Mouse (Mus musculus) kidney, adult 11 months (tissue): ENCODE data around the gene Plekho2.

Experiments used
- DNase-seq: peaks from one replicate; pipeline ENCODE4 v3.0.0; 2022

Gene Plekho2

DNA sequence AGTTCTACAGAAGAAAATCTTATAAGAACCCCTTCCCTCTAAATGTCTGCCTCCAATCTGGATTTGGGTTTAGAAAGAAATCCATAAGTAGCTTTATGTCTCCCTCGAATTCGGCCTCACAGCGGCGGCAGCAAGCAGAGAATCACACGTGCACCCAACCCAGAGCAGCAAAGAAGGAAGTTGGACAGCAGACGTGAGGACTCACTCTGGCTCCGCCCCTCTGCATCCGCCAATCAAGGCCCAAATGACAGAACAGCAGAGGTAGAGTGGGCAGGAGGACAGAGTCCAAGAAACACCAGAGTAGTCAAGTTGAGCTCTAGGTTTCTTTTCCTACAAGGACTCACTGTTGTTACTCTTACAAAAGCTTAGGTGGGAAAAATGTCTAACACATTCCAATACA lies 3.2 kb upstream of the Plekho2 start:
- DNase-seq, result peak; percentile 74

DNA sequence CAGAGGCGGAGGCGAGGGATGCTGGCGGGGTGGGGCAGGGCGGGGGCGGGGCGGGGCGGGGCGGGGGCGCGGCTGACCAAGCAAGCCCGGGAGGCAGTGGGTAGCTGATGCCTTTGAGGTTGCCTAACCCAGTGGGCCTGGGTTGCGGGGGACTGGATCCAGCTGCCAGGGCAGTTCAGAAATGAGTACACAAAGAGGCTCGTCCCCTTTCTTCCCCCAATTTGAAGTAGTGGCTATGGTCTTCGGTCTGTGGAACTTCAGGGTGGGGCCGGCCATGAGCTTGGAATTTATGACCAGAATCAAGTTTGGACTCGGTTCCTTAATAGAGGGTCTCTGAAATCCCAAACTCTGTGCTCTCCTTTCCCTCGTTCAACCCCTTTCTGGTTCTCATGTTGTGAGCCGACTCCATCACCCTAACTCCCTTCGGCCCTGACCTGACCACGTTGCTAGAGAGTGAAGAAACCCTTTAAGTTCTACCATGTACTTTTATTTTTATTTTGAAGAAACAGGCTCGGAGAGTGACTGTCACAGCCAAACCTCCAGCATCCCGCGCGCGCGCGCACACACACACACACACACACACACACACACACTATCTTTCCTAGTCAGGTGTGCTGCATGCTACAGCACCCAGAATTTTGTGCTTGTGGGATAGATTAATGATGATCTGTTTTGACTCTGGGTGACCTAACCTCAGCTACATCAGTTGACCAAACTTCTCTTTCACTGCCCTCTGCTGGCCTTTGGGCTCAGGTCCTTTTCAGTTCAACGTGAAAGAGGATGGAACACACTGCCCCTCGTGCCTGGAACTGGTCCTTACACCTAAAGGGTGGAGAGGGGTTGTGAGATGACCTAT lies 789 bp upstream of the Plekho2 start:
- peak; percentile 85 for DNase-seq

DNA sequence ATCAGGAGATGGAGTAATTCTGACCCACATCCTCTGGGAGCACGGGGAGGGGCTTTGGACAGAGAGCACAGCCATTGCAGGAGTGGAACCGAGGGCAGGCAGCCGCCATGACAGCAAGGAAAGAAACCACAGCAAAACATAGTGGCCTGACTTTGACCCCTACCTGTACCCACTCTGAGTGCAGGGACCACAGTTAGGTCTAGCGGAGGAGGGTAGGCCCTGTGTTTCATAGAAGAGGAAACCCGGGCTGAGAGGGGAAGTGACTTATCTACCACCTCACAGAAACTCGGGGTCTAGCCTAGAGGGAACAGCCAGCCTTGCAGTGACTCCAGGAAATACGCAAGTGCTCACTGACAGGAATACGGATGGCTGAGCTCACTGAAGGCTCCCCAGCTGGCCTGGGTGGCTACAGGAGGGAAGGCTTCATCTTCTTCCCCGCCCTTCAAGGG lies 1.0 kb downstream of the Plekho2 start:
- DNase-seq, result peak; percentile 58

DNA sequence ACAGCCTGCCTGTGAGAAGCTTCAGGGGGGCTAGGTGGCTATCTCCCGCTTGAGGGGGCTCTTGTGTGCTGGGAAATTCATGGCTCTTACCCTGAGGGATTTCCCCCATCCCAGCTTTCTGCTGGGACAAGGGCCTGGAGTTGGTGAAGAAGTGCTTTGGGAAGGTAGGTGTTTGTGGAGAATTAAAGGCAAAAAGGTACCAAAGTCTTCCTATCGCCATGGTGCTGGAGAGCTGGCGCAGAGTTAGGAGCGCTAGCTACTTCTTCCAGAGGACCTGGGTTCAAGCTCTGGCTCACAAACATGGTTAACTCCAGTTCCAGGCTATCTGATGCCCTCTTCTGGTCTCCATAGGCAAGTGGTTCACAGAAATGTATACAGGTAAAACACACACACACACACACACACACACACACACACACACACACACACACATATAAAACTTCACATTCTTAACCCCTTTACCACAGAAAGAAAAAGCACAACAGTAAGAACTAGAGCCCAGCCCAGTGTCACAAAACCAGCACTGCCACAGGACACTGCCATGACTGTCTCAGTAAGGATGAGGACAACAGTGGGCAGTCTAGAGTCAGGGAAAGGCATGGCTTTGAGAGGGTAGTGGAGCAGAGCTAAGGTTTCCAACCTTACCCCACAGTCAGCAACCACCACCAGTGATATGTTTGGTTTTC lies 2.2 kb downstream of the Plekho2 start:
- no peak for DNase-seq

DNA sequence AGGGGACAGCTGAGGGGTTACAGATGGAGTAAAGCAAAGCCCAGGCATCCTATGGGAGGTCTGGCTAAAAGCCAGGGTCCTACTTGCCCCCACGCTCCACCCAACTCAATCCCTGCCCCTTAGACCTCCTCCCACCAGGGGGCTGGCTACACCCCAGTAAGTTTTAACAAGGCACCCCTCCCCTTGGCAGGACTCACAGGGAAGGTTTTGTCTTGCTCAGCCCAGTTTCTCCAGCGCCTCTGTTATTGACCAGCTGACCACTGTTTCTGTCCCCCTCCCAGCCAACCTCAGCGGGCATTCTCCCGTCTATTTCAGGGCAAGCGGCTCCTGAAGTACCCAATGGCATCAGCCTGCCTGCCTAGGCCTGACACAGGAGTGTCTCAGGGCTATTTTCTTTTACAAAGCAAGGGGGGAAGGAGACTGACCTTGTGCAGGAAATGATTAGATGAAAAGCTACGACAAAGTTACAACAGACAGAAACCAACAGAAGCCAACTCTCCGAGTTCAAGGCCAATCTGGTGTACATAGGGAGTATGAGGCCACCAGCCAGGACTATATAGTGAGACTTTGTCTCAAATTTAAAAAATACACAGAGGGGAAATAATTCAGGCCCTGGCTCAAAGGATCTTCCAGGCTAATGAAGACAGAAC lies 2.9 kb downstream of the Plekho2 start:
- DNase-seq, result no peak

DNA sequence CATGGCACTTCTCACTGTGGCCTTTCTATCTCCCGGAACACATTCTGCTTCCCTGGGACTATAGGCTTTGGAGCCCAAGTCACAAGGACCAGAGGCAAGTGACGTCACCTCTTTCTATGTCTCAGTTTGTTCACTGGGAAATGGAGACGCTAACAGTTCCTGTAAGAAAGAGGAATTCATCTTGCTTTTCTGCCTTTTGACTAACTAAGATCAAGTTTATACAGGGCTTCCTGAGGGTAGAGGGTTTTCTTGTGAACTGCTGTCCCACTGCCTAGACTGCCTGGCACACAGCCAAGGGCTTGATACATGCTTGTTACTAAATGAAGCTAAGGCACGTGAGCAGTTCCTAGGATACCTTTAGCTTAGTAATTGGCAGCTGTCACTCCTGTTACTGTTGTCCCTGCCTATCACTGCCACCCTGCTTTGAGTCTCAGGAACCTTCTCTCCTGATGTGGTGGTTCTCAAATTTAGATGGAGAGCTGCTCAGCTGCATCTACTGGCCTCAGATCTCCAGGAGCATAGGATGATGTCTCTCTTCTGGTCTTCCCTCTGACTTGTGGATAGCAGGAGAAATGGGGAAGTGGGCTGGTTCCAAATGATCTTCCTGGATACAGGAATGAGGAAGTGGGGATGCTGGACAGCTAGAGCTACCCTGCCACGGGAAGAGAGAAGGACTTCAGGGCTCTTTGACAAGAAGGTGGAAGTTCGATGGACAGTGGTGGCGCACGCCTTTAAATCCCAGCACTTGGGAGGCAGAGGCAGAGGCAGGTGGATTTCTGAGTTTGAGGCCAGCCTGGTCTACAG lies 4.2 kb downstream of the Plekho2 start:
- DNase-seq, result no peak

DNA sequence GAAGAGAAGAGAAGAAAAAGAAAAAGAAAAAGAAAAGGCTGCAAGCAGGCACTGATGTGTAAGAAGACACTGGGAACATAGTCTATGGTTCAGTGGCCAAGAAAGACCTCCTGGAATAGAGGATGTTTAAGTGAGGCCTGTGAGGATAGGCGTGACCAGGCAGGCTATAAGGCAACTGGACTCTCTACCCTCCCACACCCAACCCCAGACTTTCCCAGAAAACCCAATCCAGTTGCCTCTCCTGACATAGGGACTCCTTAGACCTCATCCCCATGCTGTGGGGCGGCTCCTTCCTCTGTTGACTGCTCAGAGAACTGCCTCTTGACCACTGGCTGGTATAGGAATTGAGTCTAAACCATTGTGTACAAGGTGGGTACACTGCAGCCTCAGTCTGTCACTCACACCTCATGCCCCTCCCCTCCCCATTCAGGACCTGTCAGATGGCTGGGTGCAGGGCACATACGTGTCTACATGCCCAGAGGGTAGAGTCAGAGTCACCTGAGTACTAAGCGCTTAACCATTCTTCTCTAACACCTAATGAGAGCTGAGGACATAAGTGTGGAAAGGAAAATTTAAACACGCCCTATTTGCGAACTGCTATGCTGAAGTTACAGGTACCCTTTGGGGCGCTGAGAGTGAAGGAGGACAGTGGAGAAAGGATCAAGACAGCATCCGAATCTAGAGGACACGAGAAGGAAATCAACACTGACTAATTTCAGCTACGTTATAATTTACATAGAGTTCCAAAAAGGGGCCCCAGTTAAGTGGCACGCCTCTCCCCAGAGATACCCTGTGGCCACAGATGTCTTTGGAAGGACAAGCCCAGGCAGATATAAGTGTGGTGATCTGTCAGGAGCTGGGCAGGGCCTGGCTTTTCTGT lies 5.1 kb downstream of the Plekho2 start:
- no peak for DNase-seq

DNA sequence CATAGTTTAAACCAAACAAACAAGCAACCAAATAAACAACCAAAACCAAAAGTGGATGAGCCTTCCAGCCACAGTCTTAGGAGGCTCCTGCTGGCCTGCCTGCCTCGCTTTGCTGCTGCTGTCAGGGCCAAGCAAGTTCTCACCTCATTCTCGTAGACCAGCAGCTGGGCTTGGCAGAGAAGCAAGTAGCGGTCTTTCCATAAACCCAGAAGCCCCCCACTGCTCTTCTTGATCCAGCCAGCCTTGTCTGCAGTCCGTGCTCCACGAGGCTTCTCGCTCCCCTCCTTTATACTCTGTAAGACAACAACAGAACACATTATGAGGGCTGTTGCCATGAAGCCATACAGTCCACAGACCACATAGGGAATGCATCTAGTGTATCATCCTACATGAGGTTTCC lies 7.0 kb downstream of the Plekho2 start:
- no peak for DNase-seq

DNA sequence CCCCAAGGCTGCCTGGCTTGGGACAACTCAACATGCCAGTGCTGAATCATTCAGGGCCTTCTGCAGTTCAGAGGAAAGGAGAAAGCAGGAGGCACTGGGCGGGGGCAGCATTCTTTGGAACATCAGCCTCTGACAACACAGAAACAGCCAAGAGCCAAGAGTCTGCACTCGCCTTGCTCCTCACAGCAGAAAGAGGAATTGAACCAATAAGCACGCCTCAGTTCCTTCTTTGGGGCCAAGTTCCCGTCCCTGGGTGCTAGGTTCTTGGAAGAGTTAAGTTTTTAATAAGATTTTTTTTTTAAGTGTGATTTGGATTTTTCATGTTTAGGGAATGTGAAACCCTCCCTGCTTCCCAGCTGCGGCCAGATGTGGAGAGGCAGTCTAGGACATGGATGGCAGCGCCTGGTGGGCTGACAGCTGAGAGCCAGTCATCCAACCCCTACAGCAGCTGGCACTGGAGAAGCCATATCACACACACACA lies 10.3 kb downstream of the Plekho2 start:
- no peak for DNase-seq

DNA sequence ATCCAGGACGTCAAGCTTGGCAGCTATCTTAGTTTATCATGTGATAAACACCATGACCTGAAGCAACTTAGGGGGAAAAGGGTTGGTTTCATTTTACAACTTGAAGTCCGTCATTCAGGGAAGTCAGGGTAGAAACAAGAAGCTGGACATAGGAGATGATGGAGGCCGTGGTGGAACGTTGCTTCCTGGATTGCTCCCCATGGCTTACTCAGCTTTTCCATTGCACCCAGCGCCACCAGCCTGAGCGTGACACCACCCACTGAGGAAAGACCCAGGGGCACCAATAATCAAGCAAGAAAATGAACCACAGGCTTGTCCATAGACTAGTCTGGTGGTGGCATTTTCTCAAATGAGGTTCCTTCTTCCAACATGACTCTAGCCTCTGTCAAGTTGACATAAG lies 11.1 kb downstream of the Plekho2 start:
- DNase-seq, result no peak

DNA sequence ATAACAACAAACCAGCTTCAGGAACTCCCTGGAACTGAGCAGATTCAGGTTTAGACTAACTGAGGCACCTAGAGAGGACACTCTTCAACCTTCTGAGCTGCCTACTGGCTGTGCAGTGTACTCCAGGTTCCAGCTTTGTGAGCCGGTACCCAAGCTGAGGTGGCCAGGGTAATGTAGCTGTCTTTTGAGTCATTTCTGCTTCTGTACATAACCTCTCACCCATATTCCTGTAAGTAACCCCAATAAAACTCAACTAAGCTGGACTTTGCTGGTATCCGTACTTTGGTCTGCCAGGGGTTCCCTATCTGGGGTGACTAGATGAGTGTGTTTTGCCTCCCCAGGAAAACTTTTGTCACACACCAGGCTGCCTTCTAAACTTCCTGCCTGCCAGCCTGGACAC lies 15.1 kb downstream of the Plekho2 start:
- no peak for DNase-seq

DNA sequence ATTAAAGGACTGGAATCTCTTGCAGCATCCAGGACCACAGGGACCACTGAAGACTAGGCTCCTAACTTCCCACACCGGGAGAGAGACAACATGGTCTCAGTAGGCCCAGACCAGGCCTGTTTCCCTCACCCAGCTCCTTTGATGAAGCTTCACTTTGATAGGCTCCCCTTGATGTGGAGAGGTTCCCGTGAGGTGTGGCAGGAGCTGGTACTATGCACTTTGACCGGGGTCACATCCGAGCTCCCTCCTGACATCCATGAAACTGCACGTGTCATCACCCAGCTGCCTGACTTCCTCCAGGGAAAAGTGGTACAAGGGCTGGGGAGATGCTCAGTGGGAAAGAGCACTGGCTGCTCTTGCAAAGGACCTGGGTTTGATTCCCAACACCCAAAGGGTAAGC lies 16.8 kb downstream of the Plekho2 start:
- no peak for DNase-seq

DNA sequence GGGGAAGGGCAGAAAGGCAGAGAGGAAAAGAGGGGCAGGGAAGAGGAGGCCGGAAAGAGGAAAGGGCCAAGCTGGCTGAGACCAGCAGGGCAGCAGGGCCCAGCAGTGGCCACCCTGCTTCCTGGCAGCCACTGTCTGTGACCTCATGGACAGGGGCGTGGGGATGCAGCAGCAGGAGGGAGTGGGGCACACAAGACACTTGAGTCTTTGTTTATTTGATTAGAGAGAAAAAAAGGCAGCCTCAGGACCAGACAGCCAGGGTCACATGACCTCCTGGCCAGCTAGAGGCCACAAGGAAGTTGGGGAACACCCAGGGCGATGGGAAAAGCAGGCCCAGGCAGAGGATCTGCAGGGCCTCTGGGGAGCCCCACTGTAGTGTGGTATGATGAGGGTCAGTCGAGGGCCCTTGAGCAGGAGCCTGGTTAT lies 17.7 kb downstream of the Plekho2 start:
- peak; percentile 54 for DNase-seq

DNA sequence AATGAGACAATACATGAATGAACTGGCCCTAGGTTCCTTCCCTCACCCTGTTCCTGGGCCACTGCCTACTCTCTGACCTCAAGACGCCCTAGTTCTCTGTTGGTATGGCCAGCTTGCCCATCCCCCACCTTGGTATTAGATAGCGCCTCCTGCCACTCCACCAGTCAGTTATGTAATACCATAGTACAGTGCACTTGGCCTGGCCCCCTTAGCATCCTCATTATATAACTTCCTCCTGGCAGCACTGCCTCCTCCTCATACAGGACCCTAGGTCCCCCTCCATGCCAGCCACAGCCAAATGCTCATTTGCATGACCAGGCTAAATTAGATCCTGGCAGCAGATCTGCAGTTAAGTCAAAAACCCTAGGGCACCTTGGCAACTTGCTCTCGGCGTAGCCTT lies 18.8 kb downstream of the Plekho2 start:
- DNase-seq, result peak; percentile 67

DNA sequence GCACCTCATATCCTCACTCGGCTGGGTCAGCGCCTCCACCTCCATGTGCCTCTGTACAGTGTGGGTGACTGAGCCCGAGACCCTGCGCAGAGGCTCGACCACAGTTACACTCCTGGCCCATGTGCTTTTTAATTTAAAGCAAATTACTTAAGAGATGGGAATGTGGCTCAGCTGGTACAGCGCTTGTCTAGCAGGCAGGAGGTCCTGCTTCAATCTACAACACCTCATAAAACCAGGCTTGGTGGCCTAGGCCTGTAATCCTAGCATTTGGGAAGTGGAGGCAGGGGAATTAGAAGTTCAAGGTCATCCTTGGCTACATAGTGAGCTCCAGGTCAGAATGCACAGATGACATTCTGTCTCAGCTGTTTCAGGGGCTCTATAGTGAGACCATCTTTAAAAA lies 21.0 kb downstream of the Plekho2 start:
- DNase-seq, result no peak

DNA sequence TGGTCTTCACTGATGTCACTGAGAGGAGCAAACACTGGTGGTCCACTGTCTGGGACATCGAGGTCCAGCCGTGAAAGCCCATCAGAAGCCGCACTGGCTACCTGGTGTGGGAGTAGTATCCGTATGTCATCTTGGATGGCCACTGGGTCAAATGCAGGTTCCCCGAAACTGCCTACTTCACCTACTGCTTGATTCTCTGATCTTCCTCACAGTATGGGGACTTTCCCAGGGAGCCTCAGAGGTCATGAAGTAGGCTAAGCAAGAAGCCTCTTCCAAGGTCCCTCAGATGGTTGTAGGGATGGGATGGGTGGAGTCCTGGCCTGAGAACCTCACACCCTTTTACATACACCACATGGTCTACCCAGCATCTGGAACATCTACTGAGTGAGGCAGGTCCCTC lies 22.9 kb downstream of the Plekho2 start:
- DNase-seq, result no peak

DNA sequence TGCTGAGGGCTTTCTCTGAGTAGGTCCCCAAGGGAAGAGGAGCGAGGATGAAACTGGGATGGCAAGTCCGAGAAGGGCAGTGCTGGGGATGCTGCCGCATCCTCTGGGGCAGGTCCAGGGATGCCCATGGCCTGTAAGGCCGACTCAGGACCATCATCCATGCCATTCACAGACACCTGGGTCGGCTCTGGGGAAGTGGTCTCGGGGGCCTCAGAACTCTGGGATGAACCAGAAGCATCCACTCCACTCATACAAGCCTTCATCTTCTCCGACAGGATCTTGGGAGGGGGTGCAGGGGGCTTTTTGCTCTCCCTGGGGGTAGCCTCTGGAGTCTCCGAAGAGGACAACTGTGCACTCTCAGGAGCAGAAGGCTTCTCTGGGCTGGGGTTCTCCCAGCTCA lies 23.5 kb downstream of the Plekho2 start:
- no peak for DNase-seq

DNA sequence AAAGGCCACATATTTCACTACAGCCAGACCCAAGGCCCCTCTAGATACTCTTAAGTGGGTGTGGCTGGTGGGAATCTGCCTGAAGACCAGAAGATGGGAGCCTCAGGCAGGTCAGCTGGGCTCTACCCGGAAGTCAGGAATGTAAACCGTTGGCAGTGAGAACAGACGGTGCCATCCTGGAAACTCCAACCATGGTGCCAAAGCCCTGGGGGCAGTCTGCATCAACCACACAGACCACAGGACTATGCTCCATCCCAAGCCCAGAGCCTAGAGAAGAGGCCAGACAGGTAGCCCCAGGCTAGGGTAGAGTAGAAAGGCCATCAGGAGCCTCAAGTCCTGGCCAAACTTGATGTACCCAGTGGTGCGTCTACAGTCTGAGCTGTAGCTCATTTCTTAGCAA lies 24.2 kb downstream of the Plekho2 start:
- no peak for DNase-seq

DNA sequence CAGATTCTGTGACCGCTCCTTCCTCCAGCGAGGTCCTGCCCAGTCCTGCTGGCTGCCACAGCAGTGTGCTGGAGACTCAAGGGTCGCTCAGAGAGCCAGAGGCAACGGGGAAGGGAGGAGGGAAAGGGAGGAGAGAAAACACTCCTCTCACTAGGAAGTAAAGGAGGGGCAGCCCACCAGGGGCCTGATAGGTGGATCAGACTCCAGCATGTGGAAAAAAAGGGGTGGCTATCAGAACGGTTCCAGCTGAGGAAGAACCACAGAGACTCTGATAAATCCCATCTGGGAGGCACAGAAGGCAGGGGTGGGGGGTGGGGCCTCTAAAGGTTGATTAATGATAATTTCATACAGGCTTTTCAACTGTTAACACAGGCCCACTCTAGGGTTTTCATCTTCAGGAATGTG lies 24.8 kb downstream of the Plekho2 start:
- DNase-seq, result no peak

DNA sequence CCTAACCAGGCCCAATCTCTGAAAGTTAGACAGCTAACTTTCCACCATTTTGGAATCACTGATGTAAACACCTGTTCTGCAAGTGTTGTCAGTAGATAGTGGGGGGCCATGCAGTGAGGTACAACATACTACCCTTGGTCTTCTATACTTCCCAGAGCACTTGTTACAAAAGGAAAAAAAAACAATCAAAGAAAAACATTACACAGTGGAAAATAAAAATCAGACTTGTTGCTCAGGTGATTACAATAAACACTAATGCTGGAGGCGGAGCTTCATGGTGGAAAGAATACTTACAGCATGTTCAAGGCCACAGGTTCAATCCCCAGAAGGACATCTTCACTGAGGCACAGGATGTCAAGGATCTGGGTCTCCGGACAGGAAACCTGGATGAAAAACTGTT lies 27.1 kb downstream of the Plekho2 start:
- DNase-seq, result no peak

DNA sequence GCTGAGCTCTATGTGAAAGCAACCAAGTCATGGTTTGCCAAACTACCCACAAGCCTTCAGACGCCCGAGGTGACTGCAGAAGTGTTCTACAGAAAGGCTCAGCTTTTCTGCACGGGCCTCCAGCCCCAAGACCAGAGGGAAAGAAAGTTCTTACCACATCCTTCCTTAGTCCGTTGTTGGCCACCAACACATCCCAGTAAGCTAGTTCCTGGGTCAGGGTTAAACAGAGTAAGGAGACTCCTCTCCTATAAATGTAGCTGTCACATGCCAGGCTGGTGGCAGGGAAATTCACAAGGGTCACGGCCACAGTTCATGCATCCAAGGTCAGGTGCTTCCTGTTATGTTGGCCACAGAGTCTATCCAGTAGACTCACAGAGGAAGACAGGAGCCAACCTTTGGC lies 27.7 kb downstream of the Plekho2 start:
- DNase-seq, result peak; percentile 64

DNA sequence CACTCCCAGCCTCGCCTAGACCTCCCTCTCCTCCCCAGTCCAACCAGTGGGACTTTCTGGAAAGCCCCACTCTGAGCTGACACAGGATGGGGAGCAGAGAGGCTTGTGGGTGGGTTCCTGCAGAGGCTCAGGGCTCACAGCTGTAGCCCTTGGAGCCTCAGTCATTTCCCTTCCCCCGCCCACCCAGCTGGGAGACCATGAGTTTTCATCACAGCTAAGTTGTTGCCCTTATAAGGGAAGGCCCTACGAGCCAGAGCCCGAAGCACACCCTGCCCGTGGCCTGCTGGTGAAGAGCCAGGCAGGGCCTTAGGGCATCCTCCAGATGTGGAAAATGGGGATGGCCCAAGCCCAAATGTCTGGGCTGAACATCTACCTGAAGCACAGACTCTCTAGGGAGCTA lies 28.8 kb downstream of the Plekho2 start:
- peak; percentile 64 for DNase-seq
